Mouse (Mus musculus) spleen, adult 2 months (tissue): ENCODE measurements around the gene Cebpe. TPM values are rescaled to one million over a fixed set of nuclear protein-coding genes. Genes with fewer than 3 reads are reported as not detected.

ENCODE experiments used
- DNase-seq, 2 experiments: peaks; one replicate each; pipeline versions ENCODE4 v3.0.0 to v3.0.0-alpha.2; 2012 to 2021; ENCODE audit warnings: low spot score in 2 of 2, low read depth in 1 of 2
- H3K27ac ChIP-seq: fragments of 200-500 bp; 2 replicates; pipeline ENCODE4 v1.5.1; 2012; ENCODE audit warnings: low read length, inconsistent platforms; ENCODE audit not compliant: insufficient read depth
- H3K27me3 ChIP-seq: fragments of 200-500 bp; 2 replicates; pipeline ENCODE4 v1.6.1; 2012; ENCODE audit warnings: mild to moderate bottlenecking, moderate library complexity, low read length, inconsistent platforms; ENCODE audit not compliant: control insufficient read depth, insufficient read depth
- H3K36me3 ChIP-seq: fragments of 200-500 bp; 2 replicates; pipeline ENCODE4 v1.6.1; 2012; ENCODE audit warnings: mild to moderate bottlenecking, low read length, inconsistent platforms; ENCODE audit not compliant: control insufficient read depth, insufficient read depth
- H3K4me1 ChIP-seq: fragments of 200-500 bp; 2 replicates; pipeline ENCODE4 v1.6.1; 2011; ENCODE audit warnings: inconsistent platforms; ENCODE audit not compliant: control insufficient read depth, insufficient read depth, insufficient read length
- H3K4me3 ChIP-seq: fragments of 200-500 bp; 2 replicates; pipeline ENCODE4 v1.5.1; 2011; ENCODE audit warnings: mild to moderate bottlenecking, inconsistent platforms; ENCODE audit not compliant: insufficient read depth, insufficient read length; ENCODE audit errors: extremely low read depth
- CTCF ChIP-seq: fragments of 200-500 bp; IDR thresholded peaks from 2 replicates; pipeline ENCODE4 v1.5.1; 2011; ENCODE audit warnings: mild to moderate bottlenecking, inconsistent platforms; ENCODE audit not compliant: insufficient read depth, insufficient read length, insufficient replicate concordance; ENCODE audit errors: extremely low read depth
- POLR2A ChIP-seq: fragments of 200-500 bp; IDR thresholded peaks from 2 replicates; pipeline ENCODE4 v1.6.1; 2011; ENCODE audit warnings: low read depth, low read length, inconsistent platforms
- WGBS: fragments of 180-500 bp; shearing (Covaris S2); methylation state at CpG from one replicate; pipeline ENCODE4 v1.1.7; 2018; 5-methylcytosine and 5-hydroxymethylcytosine counted together
- polyA plus RNA-seq: library from polyadenylated mRNA; depleted of rRNA; stranded (reverse); fragments of >200 nt; gene quantifications from 2 replicates; pipeline ENCODE4 v1.2.3, GENCODE M21; 2012

Gene Cebpe
- polyA plus RNA-seq, 1 experiment = 5.2 TPM

- Histone ChIP-seq H3K4me3 (no peak overlapping the region), H3K4me1 (peaks cover 10% of the 10 kb centered on the region; the same call in 1 of the 2 replicates), H3K36me3 (no peaks in the 10 kb centered on the region), H3K27me3 (no peaks in the 10 kb centered on the region), H3K27ac (peak overlapping the region; percentile 40; the same call in 1 of the 2 replicates)
- WGBS = 35% methylated on average over 8 of the region's 8 CpGs
- TF ChIP-seq CTCF (no peak), POLR2A (no peak)
- DNase-seq = no peak
Measured at GRCm38 (mm10) chr14:54712861-54713260, 887 bp upstream of the Cebpe start.

DNA sequence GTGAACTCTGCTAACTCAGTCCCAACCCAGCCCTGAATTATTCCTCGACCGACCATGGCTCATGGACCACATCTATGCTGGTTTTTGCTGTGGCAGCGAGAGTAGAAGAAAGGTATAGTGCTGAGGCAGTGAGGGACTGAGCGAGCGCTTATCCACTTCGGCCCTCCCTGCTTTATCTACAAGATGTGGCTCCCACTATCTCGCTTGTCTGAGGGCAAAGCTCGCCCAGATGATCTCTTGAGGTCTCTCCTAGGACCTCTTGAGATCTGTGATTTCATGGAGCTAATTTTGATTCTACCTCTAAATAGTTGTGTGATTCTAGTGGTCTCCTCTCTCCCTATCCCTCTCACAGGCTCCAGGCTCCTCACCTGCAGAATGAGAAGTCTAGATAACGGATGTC lies 2.9 kb downstream of the Cebpe start:
- Histone ChIP-seq H3K27me3 (no peaks in the 10 kb centered on the region), H3K27ac (no peak overlapping the region)
- no peak for TF ChIP-seq CTCF
- TF ChIP-seq POLR2A = no peak

GRCm38 (mm10) chr14:54706589-54707320 lies 5.2 kb downstream of the Cebpe start:
- H3K4me1 ChIP-seq = peaks cover 4% of the 10 kb centered on the region; the same call in 1 of the 2 replicates
- H3K4me3 ChIP-seq = no peak overlapping the region
- TF ChIP-seq POLR2A = no peak
- TF ChIP-seq CTCF = no peak
- WGBS = 55% methylated on average over 17 of the region's 17 CpGs
- no peak overlapping the region for H3K27ac ChIP-seq
- H3K36me3 ChIP-seq = no peaks in the 10 kb centered on the region
- H3K27me3 ChIP-seq = no peaks in the 10 kb centered on the region
- no peak for DNase-seq

More for the DNA sequence above, 2.9 kb downstream of the Cebpe start:
- peaks cover 9% of the 10 kb centered on the region; the same call in 1 of the 2 replicates for H3K4me1 ChIP-seq
- H3K4me3 ChIP-seq = no peak overlapping the region
- H3K36me3 ChIP-seq = no peaks in the 10 kb centered on the region
- 85% methylated on average over 9 of the region's 9 CpGs for WGBS
- no peak for DNase-seq

DNA sequence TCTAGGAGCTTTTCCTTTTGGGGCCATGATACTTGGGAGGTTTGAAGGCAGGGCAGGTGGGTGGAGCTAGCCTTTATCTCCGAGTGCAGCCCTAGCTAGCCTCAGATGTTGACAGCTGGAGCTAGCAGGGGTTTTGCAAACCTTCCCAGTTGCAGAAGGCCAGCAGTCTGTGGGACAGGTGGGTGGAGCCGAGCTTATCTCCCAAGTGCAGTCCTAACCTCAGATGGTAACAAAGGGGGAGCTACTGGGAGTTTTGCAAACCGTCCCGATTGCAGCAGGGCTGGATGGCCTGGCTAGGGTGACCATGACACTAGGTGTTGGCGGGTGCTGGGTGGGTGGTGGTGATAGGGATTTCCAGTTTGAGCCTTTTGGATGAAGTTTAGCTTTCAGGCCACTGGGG lies 6.1 kb downstream of the Cebpe start:
- H3K36me3 ChIP-seq = no peaks in the 10 kb centered on the region
- WGBS = 31% methylated on average over 5 of the region's 5 CpGs
- DNase-seq = no peak
- H3K27me3 ChIP-seq = no peaks in the 10 kb centered on the region
- peaks cover 4% of the 10 kb centered on the region; the same call in 1 of the 2 replicates for H3K4me1 ChIP-seq
- TF ChIP-seq POLR2A = no peak
- no peak for TF ChIP-seq CTCF
- no peak overlapping the region for H3K27ac ChIP-seq
- H3K4me3 ChIP-seq = no peak overlapping the region

DNA sequence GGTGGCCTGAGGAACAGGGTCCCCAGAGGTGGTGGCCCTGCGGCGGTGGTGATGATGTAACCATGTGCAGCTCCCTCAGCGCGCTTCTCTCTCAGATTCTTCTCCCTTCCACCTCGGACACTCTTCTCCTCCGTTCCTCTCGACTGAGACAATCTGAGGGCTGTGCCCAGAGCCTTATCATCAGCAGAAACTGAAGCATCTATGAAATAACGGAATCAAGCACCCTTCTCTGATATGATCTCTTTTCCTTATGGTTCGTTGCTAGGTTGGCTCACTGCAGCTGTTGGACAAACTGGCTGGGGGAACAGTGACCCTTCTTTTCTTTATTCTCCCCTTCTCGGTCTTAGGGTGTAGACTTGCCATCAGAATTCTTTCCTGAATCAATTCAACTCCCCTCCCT lies 8.8 kb downstream of the Cebpe start:
- no peak overlapping the region for H3K27ac ChIP-seq
- DNase-seq = no peak
- H3K36me3 ChIP-seq = no peaks in the 10 kb centered on the region
- 73% methylated on average over 10 of the region's 10 CpGs for WGBS
- H3K4me3 ChIP-seq = no peak overlapping the region
- H3K4me1 ChIP-seq = peaks cover 4% of the 10 kb centered on the region; the same call in 1 of the 2 replicates
- TF ChIP-seq POLR2A = no peak
- no peak for TF ChIP-seq CTCF
- H3K27me3 ChIP-seq = no peaks in the 10 kb centered on the region

DNA sequence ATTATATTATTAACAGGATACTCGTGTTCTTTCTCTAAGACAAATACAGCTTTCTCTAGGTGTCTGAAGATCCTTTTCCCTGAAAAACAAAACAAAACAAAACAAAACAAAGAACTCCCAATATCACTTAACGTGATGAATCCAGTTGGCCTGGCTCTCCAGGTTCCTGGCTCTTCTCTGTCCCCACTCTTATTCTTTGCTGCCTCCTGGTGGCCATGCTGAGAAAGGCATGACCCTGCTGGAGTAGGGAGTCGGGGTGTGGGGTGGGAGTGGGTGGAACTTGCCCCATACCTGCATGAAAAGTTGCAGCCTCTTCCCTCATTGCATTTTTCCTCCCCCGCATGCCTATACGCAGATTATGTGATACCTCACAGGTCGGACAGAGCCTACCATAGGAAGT lies 10.7 kb downstream of the Cebpe start:
- no peak overlapping the region for H3K27ac ChIP-seq
- H3K27me3 ChIP-seq = no peaks in the 10 kb centered on the region
- 21% methylated on average over 6 of the region's 6 CpGs for WGBS
- TF ChIP-seq POLR2A (no peak), CTCF (peak; percentile 87; the same call in 1 of the 2 replicates)
- DNase-seq = peak; percentile 42 to 78
- no peaks in the 10 kb centered on the region for H3K36me3 ChIP-seq
- H3K4me1 ChIP-seq = peaks cover 4% of the 10 kb centered on the region; the same call in 1 of the 2 replicates
- H3K4me3 ChIP-seq = no peak overlapping the region

- 81% methylated on average over 3 of the region's 3 CpGs for WGBS
- H3K4me1 ChIP-seq = no peaks in the 10 kb centered on the region
- no peak for TF ChIP-seq POLR2A
- no peak for TF ChIP-seq CTCF
- H3K4me3 ChIP-seq = no peak overlapping the region
- H3K27ac ChIP-seq = no peak overlapping the region
- no peak for DNase-seq
- H3K36me3 ChIP-seq = no peaks in the 10 kb centered on the region
- no peaks in the 10 kb centered on the region for H3K27me3 ChIP-seq
Measured at GRCm38 (mm10) chr14:54699586-54699985, 12.4 kb downstream of the Cebpe start.
